Mouse (Mus musculus) ES-Bruce4 (cell line): Measurements from ENCODE around the gene Supt4a.

Experiments
- CTCF ChIP-seq: IDR thresholded peaks from one replicate; pipeline ENCODE4 v1.8.1; 2011; ENCODE audit warnings: low read depth, low read length
- EP300 ChIP-seq: IDR thresholded peaks from 2 replicates; pipeline ENCODE4 v1.6.1; 2011; ENCODE audit warnings: low read depth, low read length; ENCODE audit not compliant: insufficient read depth
- POLR2A ChIP-seq: IDR thresholded peaks from one replicate; pipeline ENCODE4 v1.8.1; 2011; ENCODE audit warnings: low read length; ENCODE audit not compliant: insufficient read depth

DNA sequence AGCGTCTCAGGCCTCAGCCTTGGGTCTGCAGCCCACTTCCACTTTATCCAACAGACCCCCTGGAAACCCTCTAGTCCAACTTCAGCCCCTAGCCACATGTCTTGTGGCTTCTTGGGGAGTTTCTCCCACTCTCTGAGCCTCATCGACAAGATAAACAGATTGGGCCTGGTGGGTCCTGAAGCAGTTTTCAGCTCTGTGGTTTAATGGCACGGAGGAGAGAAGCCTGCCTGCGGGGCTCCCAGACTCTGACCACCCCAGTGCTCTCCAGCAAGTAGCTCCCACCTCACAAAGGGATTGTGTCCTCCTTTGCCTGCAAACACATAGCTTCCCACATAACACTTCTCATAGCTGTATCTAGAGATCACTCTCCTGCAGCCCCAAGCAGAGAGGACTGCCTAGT is 9.9 kb upstream of the Supt4a start:
- no peak for TF ChIP-seq POLR2A
- no peak for TF ChIP-seq EP300
- no peak for TF ChIP-seq CTCF
